Mouse (Mus musculus) C2C12 (cell line): Measurements from ENCODE around the gene Slc16a14. TPM values are rescaled to one million over a fixed set of nuclear protein-coding genes. Genes with fewer than 3 reads are reported as not detected.

Source experiments
- H3K27me3 ChIP-seq: one replicate; pipeline ENCODE4 v1.6.1; 2011; ENCODE audit not compliant: control insufficient read depth, insufficient read depth, insufficient read length
- H3K36me3 ChIP-seq: one replicate; pipeline ENCODE4 v1.6.1; 2011; ENCODE audit not compliant: control insufficient read depth, insufficient read depth
- H3K4me3 ChIP-seq: one replicate; pipeline ENCODE4 v1.5.1; 2011; ENCODE audit warnings: mild to moderate bottlenecking, control low read depth; ENCODE audit not compliant: poor library complexity, insufficient read depth, severe bottlenecking
- H3K79me2 ChIP-seq: one replicate; pipeline ENCODE4 v1.6.1; 2011; ENCODE audit not compliant: control insufficient read depth, insufficient read depth
- H3K79me3 ChIP-seq: one replicate; pipeline ENCODE4 v1.6.1; 2011; ENCODE audit warnings: low read depth, control low read depth
- H3ac ChIP-seq: one replicate; pipeline ENCODE3; 2011; ENCODE audit warnings: low read depth; ENCODE audit not compliant: control insufficient read depth, insufficient read length
- CEBPB ChIP-seq: IDR thresholded peaks from one replicate; pipeline ENCODE4 v1.6.1; 2011; ENCODE audit warnings: low read depth, mild to moderate bottlenecking, control low read depth, moderate library complexity
- CTCF ChIP-seq: IDR thresholded peaks from one replicate; pipeline ENCODE4 v1.5.1; 2011; ENCODE audit not compliant: control insufficient read depth, insufficient read depth, insufficient read length
- FOSL1 ChIP-seq: IDR thresholded peaks from one replicate; pipeline ENCODE4 v1.8.0; 2011; ENCODE audit warnings: mild to moderate bottlenecking, low read length; ENCODE audit not compliant: poor library complexity, insufficient read depth, severe bottlenecking
- MAX ChIP-seq: IDR thresholded peaks from one replicate; pipeline ENCODE4 v1.6.1; 2011; ENCODE audit warnings: mild to moderate bottlenecking, control low read depth
- MYOD1 ChIP-seq: IDR thresholded peaks from one replicate; pipeline ENCODE4 v1.6.1; 2011; ENCODE audit warnings: low read depth; ENCODE audit not compliant: control insufficient read depth, insufficient read length
- MYOG ChIP-seq: IDR thresholded peaks from one replicate; pipeline ENCODE4 v1.6.1; 2011; ENCODE audit not compliant: control insufficient read depth, insufficient read length; ENCODE audit errors: extremely low read depth
- USF1 ChIP-seq: IDR thresholded peaks from one replicate; pipeline ENCODE4 v1.6.1; 2011; ENCODE audit warnings: low read depth, mild to moderate bottlenecking, control low read depth, moderate library complexity
- polyA plus RNA-seq: library from polyadenylated mRNA; unstranded; fragments of >200 nt; fragmentation: generic; extraction: Trizol; gene quantifications from one replicate; pipeline ENCODE4 v1.2.1, GENCODE M21; 2012; ENCODE audit warnings: missing spikeins

The Slc16a14 gene
- polyA plus RNA-seq, 1 experiment: 0.02 TPM

- H3ac ChIP-seq: no peak overlapping the region
- no peaks in the 10 kb centered on the region for H3K36me3 ChIP-seq
- no peaks in the 10 kb centered on the region for H3K79me3 ChIP-seq
- H3K79me2 ChIP-seq: no peaks in the 10 kb centered on the region
- no peak overlapping the region for H3K4me3 ChIP-seq
- TF ChIP-seq USF1 (no peak), FOSL1 (no peak), MYOG (no peak), MAX (no peak), CEBPB (no peak)
- no peaks in the 10 kb centered on the region for H3K27me3 ChIP-seq
These were observed 49.0 kb downstream of the Slc16a14 start for GRCm38 (mm10) chr1:84885921-84886320.

- Histone ChIP-seq H3ac (no peak overlapping the region), H3K79me3 (no peaks in the 10 kb centered on the region), H3K27me3 (no peaks in the 10 kb centered on the region), H3K79me2 (no peaks in the 10 kb centered on the region), H3K4me3 (no peak overlapping the region), H3K36me3 (no peaks in the 10 kb centered on the region)
- TF ChIP-seq FOSL1: no peak
- no peak for TF ChIP-seq MYOD1
- no peak for TF ChIP-seq MYOG
- no peak for TF ChIP-seq USF1
- no peak for TF ChIP-seq CEBPB
- no peak for TF ChIP-seq CTCF
- no peak for TF ChIP-seq MAX
These were observed 49.8 kb downstream of the Slc16a14 start for GRCm38 (mm10) chr1:84885174-84885573.

- H3K4me3 ChIP-seq: no peak overlapping the region
These were observed 51.0 kb downstream of the Slc16a14 start for GRCm38 (mm10) chr1:84883889-84884288.

GRCm38 (mm10) chr1:84882937-84883336 lies 52.0 kb downstream of the Slc16a14 start:
- Histone ChIP-seq H3K79me2 (no peaks in the 10 kb centered on the region), H3K36me3 (no peaks in the 10 kb centered on the region), H3ac (no peak overlapping the region), H3K4me3 (no peak overlapping the region), H3K79me3 (no peaks in the 10 kb centered on the region), H3K27me3 (no peaks in the 10 kb centered on the region)
- TF ChIP-seq CEBPB (no peak), MYOD1 (no peak), FOSL1 (no peak), MAX (no peak), MYOG (no peak), CTCF (no peak), USF1 (no peak)

More at GRCm38 (mm10) chr1:84883889-84884288, 51.0 kb downstream of the Slc16a14 start:
- no peak overlapping the region for H3ac ChIP-seq
- no peaks in the 10 kb centered on the region for H3K36me3 ChIP-seq
- H3K79me3 ChIP-seq: no peaks in the 10 kb centered on the region
- no peak for TF ChIP-seq MAX
- TF ChIP-seq USF1: no peak
- TF ChIP-seq CEBPB: no peak
- TF ChIP-seq CTCF: no peak
- TF ChIP-seq FOSL1: no peak
- TF ChIP-seq MYOG: no peak
- TF ChIP-seq MYOD1: no peak
- no peaks in the 10 kb centered on the region for H3K79me2 ChIP-seq
- no peaks in the 10 kb centered on the region for H3K27me3 ChIP-seq

GRCm38 (mm10) chr1:84882066-84882532 lies 52.8 kb downstream of the Slc16a14 start:
- Histone ChIP-seq H3ac (peak overlapping the region; percentile 6), H3K27me3 (no peaks in the 10 kb centered on the region), H3K79me2 (no peaks in the 10 kb centered on the region), H3K4me3 (no peak overlapping the region), H3K79me3 (no peaks in the 10 kb centered on the region), H3K36me3 (no peaks in the 10 kb centered on the region)
- TF ChIP-seq CTCF (no peak), FOSL1 (no peak), MYOD1 (no peak), MAX (no peak), USF1 (no peak), MYOG (no peak), CEBPB (no peak)

GRCm38 (mm10) chr1:84881248-84882065 lies 53.5 kb downstream of the Slc16a14 start:
- TF ChIP-seq CTCF (no peak), MYOD1 (peak; percentile 45), MYOG (no peak), MAX (peak; percentile 84), CEBPB (peak; percentile 46), USF1 (no peak), FOSL1 (peak; percentile 84)
- no peak overlapping the region for H3K4me3 ChIP-seq

More at GRCm38 (mm10) chr1:84881248-84882065, 53.5 kb downstream of the Slc16a14 start:
- Histone ChIP-seq H3K79me2 (no peaks in the 10 kb centered on the region), H3K36me3 (no peaks in the 10 kb centered on the region), H3ac (no peak overlapping the region), H3K79me3 (no peaks in the 10 kb centered on the region), H3K27me3 (no peaks in the 10 kb centered on the region)
